Mouse (Mus musculus): Measurements from ENCODE around the gene Slc1a3. TPM values are rescaled to one million over a fixed set of nuclear protein-coding genes. Genes with fewer than 3 reads are reported as not detected.

The Slc1a3 gene
- total and polyA plus RNA-seq, 3 experiments: 4.5 to 12.6 (median 6.5) TPM

- no peaks in the 10 kb centered on the region for H3K27me3 ChIP-seq (replicated peaks)
- peaks cover 9 to 59% of the 10 kb centered on the region in 2 experiments for H3K4me1 ChIP-seq (ENCODE audit: control insufficient read depth in 1 of 2, insufficient read depth in 2 of 2)
- H3K9me3 ChIP-seq (replicated peaks; ENCODE audit: low read length): no peaks in the 10 kb centered on the region
- H3K36me3 ChIP-seq (replicated peaks in 1 of 2; ENCODE audit: control insufficient read depth in 1 of 2, insufficient read depth in 1 of 2, low read length in 1 of 2): no peaks in the 10 kb centered on the region
- dilution Hi-C loops (cut with MboI; ENCODE audit: extremely low pct_ligation_motif_present, extremely low pct_unique_long_range_greater_than_20kb, low sequenced_read_pairs) (no loop called here), in situ Hi-C loops (cut with MboI; ENCODE audit: low pct_ligation_motif_present, low pct_unique_long_range_greater_than_20kb, low sequenced_read_pairs) (loop anchor here (10.0 to 25.0 kb wide), 3 partner anchors 171 to 504 kb away; partner anchors contain the start of genes Nipbl and Nup155)
- peak; percentile 84 for DNase-seq (ENCODE audit: extremely low read depth)
- peak overlapping the region; percentile 80 for H3K4me2 ChIP-seq (ENCODE audit: insufficient read depth, low read depth, poor library complexity, severe bottlenecking)
- TF ChIP-seq JUN (IDR thresholded peaks at IDR 0.05; ENCODE audit: insufficient read depth, low read depth, low read length) (0 out of 2 replicates have a peak, but pooled peaks have one; percentile 3), USF1 (IDR thresholded peaks at IDR 0.05; ENCODE audit: low read depth, low read length) (no peak), MYC (IDR thresholded peaks at IDR 0.05; ENCODE audit: low read depth, low read length) (peak; percentile 16; the same call in 1 of the 2 replicates), MAZ (IDR thresholded peaks at IDR 0.05; ENCODE audit: low read depth, low read length) (no peak; the same call in none of the 2 replicates), POLR2A (IDR thresholded peaks at IDR 0.05; ENCODE audit: low read depth, low read length) (no peak; the same call in 1 of the 2 replicates), BHLHE40 (IDR thresholded peaks at IDR 0.05; ENCODE audit: low read depth, low read length) (peak; percentile 60), ZKSCAN1 (IDR thresholded peaks at IDR 0.05; ENCODE audit: borderline replicate concordance, low read depth, low read length) (no peak), JUND (conservative IDR thresholded peaks at IDR 0.05; ENCODE audit: low read depth, low read length) (no peak), TBP (conservative IDR thresholded peaks at IDR 0.05; ENCODE audit: low read depth, low read length) (0 out of 2 replicates have a peak, but pooled peaks have one; percentile 54), PAX5 (IDR thresholded peaks at IDR 0.05; ENCODE audit: low read length) (no peak), EP300 (IDR thresholded peaks at IDR 0.05; ENCODE audit: low read length) (no peak), GABPA (IDR thresholded peaks at IDR 0.05; ENCODE audit: insufficient replicate concordance, low read depth, low read length) (no peak), TCF12 (IDR thresholded peaks at IDR 0.05; ENCODE audit: low read depth, low read length) (no peak; the same call in none of the 2 replicates), SIN3A (IDR thresholded peaks at IDR 0.05; ENCODE audit: low read length) (no peak; the same call in 1 of the 2 replicates), E2F4 (IDR thresholded peaks at IDR 0.05; ENCODE audit: insufficient replicate concordance, low read depth, low read length) (no peak), ETS1 (conservative IDR thresholded peaks at IDR 0.05; ENCODE audit: low read depth, low read length) (peak; percentile 30), ZC3H11A (IDR thresholded peaks at IDR 0.05; ENCODE audit: low read depth, low read length) (no peak), CTCF (conservative IDR thresholded peaks at IDR 0.05 in 1 of 2, IDR thresholded peaks at IDR 0.05 in 1 of 2; ENCODE audit: low read depth in 2 of 2, low read length in 2 of 2) (no peak), NELFE (IDR thresholded peaks at IDR 0.05; ENCODE audit: low read depth, low read length) (0 out of 2 replicates have a peak, but pooled peaks have one; percentile 41), RCOR1 (conservative IDR thresholded peaks at IDR 0.05; ENCODE audit: low read depth, low read length) (no peak; the same call in 1 of the 2 replicates), NRF1 (IDR thresholded peaks at IDR 0.05; ENCODE audit: low read depth, low read length) (no peak), KAT2A (IDR thresholded peaks at IDR 0.05; ENCODE audit: insufficient replicate concordance, low read length) (no peak; the same call in 1 of the 2 replicates), IRF4 (IDR thresholded peaks at IDR 0.05; ENCODE audit: low read depth, low read length) (peak; percentile 45; the same call in 1 of the 2 replicates), RAD21 (IDR thresholded peaks at IDR 0.05; ENCODE audit: low read depth, low read length) (no peak), POLR2AphosphoS2 (IDR thresholded peaks at IDR 0.05; ENCODE audit: low read depth, low read length) (no peak), MAX (IDR thresholded peaks at IDR 0.05; ENCODE audit: low read length) (peak; percentile 66; the same call in 1 of the 2 replicates), USF2 (conservative IDR thresholded peaks at IDR 0.05; ENCODE audit: low read depth, low read length) (no peak), MXI1 (IDR thresholded peaks at IDR 0.05; ENCODE audit: low read depth, low read length) (peak; percentile 52; the same call in 1 of the 2 replicates), UBTF (IDR thresholded peaks at IDR 0.05; ENCODE audit: low read depth, low read length) (no peak), HCFC1 (IDR thresholded peaks at IDR 0.05; ENCODE audit: low read depth, low read length) (no peak; the same call in 1 of the 2 replicates), ELF1 (IDR thresholded peaks at IDR 0.05; ENCODE audit: low read depth, low read length) (no peak), MEF2A (IDR thresholded peaks at IDR 0.05; ENCODE audit: borderline replicate concordance, low read depth, low read length) (peak; percentile 49), CHD1 (IDR thresholded peaks at IDR 0.05; ENCODE audit: low read depth, low read length) (no peak; the same call in 1 of the 2 replicates), SMC3 (IDR thresholded peaks at IDR 0.05; ENCODE audit: low read depth, low read length) (no peak), ZMIZ1 (IDR thresholded peaks at IDR 0.05; ENCODE audit: low read depth, low read length) (no peak), CHD2 (IDR thresholded peaks at IDR 0.05; ENCODE audit: low read length) (peak; percentile 44), MAFK (IDR thresholded peaks at IDR 0.05; ENCODE audit: insufficient replicate concordance, low read length) (0 out of 2 replicates have a peak, but pooled peaks have one; percentile 32), ZNF384 (IDR thresholded peaks at IDR 0.05; ENCODE audit: low read depth, low read length) (no peak)
- no peaks in the 10 kb centered on the region for H3K79me2 ChIP-seq (replicated peaks; ENCODE audit: control insufficient read depth, extremely low read depth, insufficient read depth, poor library complexity, severe bottlenecking)
- H3K9ac ChIP-seq (ENCODE audit: insufficient read depth, low read depth): peak overlapping the region; percentile 71
- H3K4me3 ChIP-seq (replicated peaks in 1 of 3; ENCODE audit: low read depth in 2 of 3, low read length in 2 of 3, poor library complexity in 1 of 3): peak overlapping the region; percentile 3 to 41 (median 7)
- peak overlapping the region; percentile 78 for H3K27ac ChIP-seq (ENCODE audit: insufficient read depth, low read depth)
These were observed 94.3 kb downstream of the Slc1a3 start for GRCm38 (mm10) chr15:8616290-8616689.
